Mouse (Mus musculus) bone marrow, adult 2 months (tissue): ENCODE measurements around the gene Tsc2.

Source experiments
- CTCF ChIP-seq: fragments of 200-500 bp; IDR thresholded peaks from 2 replicates; pipeline ENCODE4 v1.5.1; 2011; ENCODE audit warnings: low read length, control low read depth; ENCODE audit not compliant: control insufficient read depth, insufficient read depth
- POLR2A ChIP-seq: fragments of 200-500 bp; IDR thresholded peaks from 2 replicates; pipeline ENCODE4 v1.6.1; 2011; ENCODE audit warnings: low read depth, mild to moderate bottlenecking, control low read depth, low read length, borderline replicate concordance; ENCODE audit not compliant: control insufficient read depth

- TF ChIP-seq CTCF, result no peak
- no peak for TF ChIP-seq POLR2A
Measured at GRCm38 (mm10) chr17:24676877-24677276, 44.4 kb upstream of the Tsc2 start.
